Mouse (Mus musculus): ENCODE data around the gene Isy1. TPM values are rescaled to one million over a fixed set of nuclear protein-coding genes. Genes with fewer than 3 reads are reported as not detected.
A peak's percentile ranks its signal among the peaks of the same experiment; 100 is the strongest.

The Isy1 gene
- polyA plus RNA-seq, 1 experiment = 21.9 TPM

GRCm38 (mm10) chr6:87857071-87857470, 18.5 kb upstream of the Isy1 start:
- no peak overlapping the region for H3K27ac ChIP-seq (ENCODE audit: control insufficient read depth, insufficient read depth, low read depth, low read length, poor library complexity)
- no peak for TF ChIP-seq POLR2A (IDR thresholded peaks at IDR 0.05; ENCODE audit: borderline replicate concordance, control insufficient read depth, low read depth, low read length)
- TF ChIP-seq CTCF (IDR thresholded peaks at IDR 0.05; ENCODE audit: control insufficient read depth, insufficient read depth, low read length) = no peak
- H3K4me1 ChIP-seq (ENCODE audit: control insufficient read depth, insufficient read depth, low read length) = no peaks in the 10 kb centered on the region; the same call in 1 of the 2 replicates
- H3K4me3 ChIP-seq (replicated peaks; ENCODE audit: control insufficient read depth, low read depth, low read length) = no peak overlapping the region
- WGBS = 39% methylated on average over 1 of the region's 1 CpGs

DNA sequence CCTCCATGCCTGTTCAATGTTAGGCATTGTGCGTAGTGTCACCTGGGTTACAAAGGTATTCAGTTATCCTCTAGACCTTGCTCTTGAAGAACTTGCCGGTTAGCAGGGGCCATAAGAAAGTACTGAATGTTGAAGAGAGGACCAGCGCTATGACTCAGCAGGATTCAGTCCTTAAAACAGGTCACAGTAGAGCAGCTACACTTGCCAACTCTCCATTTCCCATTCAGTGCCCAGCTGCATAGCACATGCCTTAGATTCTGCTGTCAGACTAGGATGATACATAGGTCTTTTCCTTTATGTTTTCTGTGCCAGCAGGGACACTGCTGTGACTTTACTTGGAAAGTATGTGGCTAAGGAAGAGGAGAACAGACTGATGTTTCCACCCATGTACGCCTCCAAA, 14.8 kb upstream of the Isy1 start:
- no peak overlapping the region for H3K27ac ChIP-seq (ENCODE audit: control insufficient read depth, insufficient read depth, low read depth, low read length, poor library complexity)
- H3K4me1 ChIP-seq (ENCODE audit: control insufficient read depth, insufficient read depth, low read length) = peaks cover 1% of the 10 kb centered on the region; the same call in 1 of the 2 replicates
- TF ChIP-seq CTCF (IDR thresholded peaks at IDR 0.05; ENCODE audit: control insufficient read depth, insufficient read depth, low read length) = no peak
- 65% methylated on average over 4 of the region's 4 CpGs for WGBS
- H3K4me3 ChIP-seq (replicated peaks; ENCODE audit: control insufficient read depth, low read depth, low read length) = no peak overlapping the region

GRCm38 (mm10) chr6:87851871-87852270, 13.3 kb upstream of the Isy1 start:
- TF ChIP-seq POLR2A (IDR thresholded peaks at IDR 0.05; ENCODE audit: borderline replicate concordance, control insufficient read depth, low read depth, low read length) (no peak), CTCF (IDR thresholded peaks at IDR 0.05; ENCODE audit: control insufficient read depth, insufficient read depth, low read length) (no peak)
- H3K4me1 ChIP-seq (ENCODE audit: control insufficient read depth, insufficient read depth, low read length) = peaks cover 3% of the 10 kb centered on the region; the same call in 1 of the 2 replicates
- no peak overlapping the region for H3K27ac ChIP-seq (ENCODE audit: control insufficient read depth, insufficient read depth, low read depth, low read length, poor library complexity)
- H3K4me3 ChIP-seq (replicated peaks; ENCODE audit: control insufficient read depth, low read depth, low read length) = no peak overlapping the region
- WGBS = 81% methylated on average over 6 of the region's 6 CpGs

DNA sequence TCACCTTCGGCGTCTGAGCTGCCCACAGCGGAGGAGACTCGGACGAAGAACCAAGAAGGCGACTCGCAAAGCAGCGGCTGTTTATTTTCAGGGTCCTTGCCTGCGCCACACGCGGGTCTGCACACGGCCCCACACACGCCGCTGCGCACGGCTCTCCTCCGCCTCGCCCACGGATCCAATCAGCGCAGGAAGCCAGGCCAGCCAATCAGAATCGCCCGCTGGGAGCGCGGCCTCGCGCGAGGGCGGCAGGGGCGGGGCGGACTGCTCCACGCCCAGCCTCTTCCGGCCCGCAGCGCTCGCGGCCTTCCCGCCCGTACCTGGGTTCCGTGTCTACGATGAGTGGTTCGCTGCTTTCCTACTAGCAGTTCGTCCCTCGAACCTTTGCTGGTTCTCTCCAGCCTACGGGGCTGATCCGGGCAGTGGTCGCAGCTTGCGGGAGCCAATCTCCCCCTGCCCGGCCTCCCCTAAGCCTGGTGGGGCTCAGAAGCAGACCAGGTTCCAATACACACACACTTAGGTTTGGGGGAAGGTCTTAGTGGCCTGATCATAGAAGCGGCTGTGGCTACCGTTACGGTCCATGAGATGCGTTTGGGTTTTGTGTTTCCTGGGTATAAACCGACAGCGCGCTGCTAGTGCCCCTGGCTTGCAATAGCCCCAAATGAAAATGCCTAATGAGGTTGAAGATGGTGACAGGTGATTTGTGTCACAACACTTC, 12.5 kb upstream of the Isy1 start, which contains the start of gene Cnbp:
Gene Cnbp, minus strand, starts transcription at position 207 of the 715 bp plus-strand sequence.
- TF ChIP-seq CTCF (IDR thresholded peaks at IDR 0.05; ENCODE audit: control insufficient read depth, insufficient read depth, low read length) = no peak
- peak; percentile 91 for TF ChIP-seq POLR2A (IDR thresholded peaks at IDR 0.05; ENCODE audit: borderline replicate concordance, control insufficient read depth, low read depth, low read length)
- peaks cover 3% of the 10 kb centered on the region; the same call in 1 of the 2 replicates for H3K4me1 ChIP-seq (ENCODE audit: control insufficient read depth, insufficient read depth, low read length)

DNA sequence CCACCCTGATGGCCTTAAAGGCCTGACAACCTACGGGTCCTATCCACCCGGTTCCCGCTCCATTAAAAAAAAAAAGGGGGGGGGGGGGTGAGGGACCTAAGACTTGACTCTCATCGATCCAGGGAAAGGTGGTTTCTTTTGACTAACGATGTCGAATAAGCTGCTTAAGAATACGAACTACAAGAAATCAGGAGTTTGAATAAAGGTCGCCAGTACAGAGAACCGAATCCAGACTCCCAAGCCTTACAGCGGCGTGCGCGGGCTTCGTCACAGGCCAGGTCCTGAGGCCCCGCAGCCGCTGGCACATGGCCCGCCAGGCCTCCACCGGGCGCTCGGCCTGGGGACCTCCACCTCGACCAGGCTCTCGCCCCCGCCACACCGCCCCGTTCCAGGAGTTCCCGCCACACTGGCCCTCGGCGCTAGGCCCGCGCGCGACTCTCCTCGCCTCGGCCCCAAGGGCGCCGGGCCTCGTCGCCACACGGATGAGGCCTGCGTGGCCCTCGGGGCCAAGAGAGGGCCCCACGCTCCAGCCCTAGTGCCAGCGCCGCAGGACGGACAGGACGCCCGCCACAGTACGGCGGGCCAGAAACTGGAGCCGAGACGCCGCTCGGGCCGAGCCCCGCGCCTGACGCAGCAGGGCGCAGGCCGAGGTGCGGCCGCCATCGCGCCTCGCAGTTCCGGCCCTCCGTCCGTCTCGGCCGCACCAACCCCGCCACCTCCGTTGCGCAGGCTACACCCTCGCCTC, 11.7 kb upstream of the Isy1 start:
- Histone ChIP-seq H3K4me1 (ENCODE audit: control insufficient read depth, insufficient read depth, low read length) (peaks cover 3% of the 10 kb centered on the region; the same call in 1 of the 2 replicates), H3K4me3 (replicated peaks; ENCODE audit: control insufficient read depth, low read depth, low read length) (peak overlapping the region; percentile 95), H3K27ac (ENCODE audit: control insufficient read depth, insufficient read depth, low read depth, low read length, poor library complexity) (peak overlapping the region; percentile 94)
- TF ChIP-seq CTCF (IDR thresholded peaks at IDR 0.05; ENCODE audit: control insufficient read depth, insufficient read depth, low read length) (no peak), POLR2A (IDR thresholded peaks at IDR 0.05; ENCODE audit: borderline replicate concordance, control insufficient read depth, low read depth, low read length) (no peak)
- WGBS = under 1% methylated on average over 73 of the region's 73 CpGs

More for the DNA sequence above, 12.5 kb upstream of the Isy1 start, which contains the start of gene Cnbp:
- peak within 1 kb of the TSS; percentile 95 for H3K4me3 ChIP-seq (replicated peaks; ENCODE audit: control insufficient read depth, low read depth, low read length)
- peak within 1 kb of the TSS; percentile 94 for H3K27ac ChIP-seq (ENCODE audit: control insufficient read depth, insufficient read depth, low read depth, low read length, poor library complexity)
- under 1% methylated on average over 55 of the region's 55 CpGs for WGBS

- H3K4me1 ChIP-seq (ENCODE audit: control insufficient read depth, insufficient read depth, low read length) = peaks cover 3% of the 10 kb centered on the region; the same call in 1 of the 2 replicates
- TF ChIP-seq CTCF (IDR thresholded peaks at IDR 0.05; ENCODE audit: control insufficient read depth, insufficient read depth, low read length) (no peak), POLR2A (IDR thresholded peaks at IDR 0.05; ENCODE audit: borderline replicate concordance, control insufficient read depth, low read depth, low read length) (no peak)
- no peak overlapping the region for H3K27ac ChIP-seq (ENCODE audit: control insufficient read depth, insufficient read depth, low read depth, low read length, poor library complexity)
- peak overlapping the region; percentile 95 for H3K4me3 ChIP-seq (replicated peaks; ENCODE audit: control insufficient read depth, low read depth, low read length)
- 0% methylated on average over 8 of the region's 8 CpGs for WGBS
These were observed 11.2 kb upstream of the Isy1 start for GRCm38 (mm10) chr6:87849780-87850154.

DNA sequence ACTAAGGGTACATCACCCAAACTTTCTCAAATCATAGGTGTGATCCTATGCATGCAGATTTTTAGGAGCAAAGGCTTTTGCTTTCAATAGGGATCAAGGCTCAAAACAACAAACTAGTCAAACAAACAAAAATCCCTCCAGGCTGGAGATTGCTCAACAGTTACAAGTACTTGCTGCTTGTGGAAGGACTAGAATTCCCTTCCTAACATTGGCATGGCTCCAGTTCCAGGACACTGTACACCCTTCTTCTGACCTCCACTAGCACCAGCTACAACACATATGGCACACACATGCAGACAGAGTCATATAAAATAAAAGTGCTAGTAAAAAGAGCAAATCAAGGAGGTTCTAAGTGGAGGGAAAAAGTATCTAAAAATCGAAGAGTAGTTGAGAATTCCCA, 8.2 kb upstream of the Isy1 start:
- no peak for TF ChIP-seq POLR2A (IDR thresholded peaks at IDR 0.05; ENCODE audit: borderline replicate concordance, control insufficient read depth, low read depth, low read length)
- no peak for TF ChIP-seq CTCF (IDR thresholded peaks at IDR 0.05; ENCODE audit: control insufficient read depth, insufficient read depth, low read length)
- Histone ChIP-seq H3K4me3 (replicated peaks; ENCODE audit: control insufficient read depth, low read depth, low read length) (no peak overlapping the region), H3K27ac (ENCODE audit: control insufficient read depth, insufficient read depth, low read depth, low read length, poor library complexity) (no peak overlapping the region), H3K4me1 (ENCODE audit: control insufficient read depth, insufficient read depth, low read length) (peaks cover 2% of the 10 kb centered on the region; the same call in 1 of the 2 replicates)
- WGBS = 27% methylated on average over 1 of the region's 1 CpGs

- Histone ChIP-seq H3K27ac (ENCODE audit: control insufficient read depth, insufficient read depth, low read depth, low read length, poor library complexity) (no peak overlapping the region), H3K4me1 (ENCODE audit: control insufficient read depth, insufficient read depth, low read length) (peaks cover 1% of the 10 kb centered on the region; the same call in 1 of the 2 replicates), H3K4me3 (replicated peaks; ENCODE audit: control insufficient read depth, low read depth, low read length) (no peak overlapping the region)
- no peak for TF ChIP-seq CTCF (IDR thresholded peaks at IDR 0.05; ENCODE audit: control insufficient read depth, insufficient read depth, low read length)
- no peak for TF ChIP-seq POLR2A (IDR thresholded peaks at IDR 0.05; ENCODE audit: borderline replicate concordance, control insufficient read depth, low read depth, low read length)
- 89% methylated on average over 13 of the region's 13 CpGs for WGBS
These were observed 6.6 kb upstream of the Isy1 start for GRCm38 (mm10) chr6:87845031-87845695.

All from bone marrow, adult 2 months (tissue).